Mouse (Mus musculus) spleen, adult 2 months (tissue): Measurements from ENCODE around the gene Mat2a. TPM values are rescaled to one million over a fixed set of nuclear protein-coding genes. Genes with fewer than 3 reads are reported as not detected.
"Not testable (repeated sequence)": the region's sequence is repeated elsewhere in the genome, so short reads cannot be mapped to it uniquely, and the experiment has no call there.

ENCODE experiments used
- DNase-seq, 2 experiments: peaks; one replicate each; pipeline versions ENCODE4 v3.0.0 to v3.0.0-alpha.2; 2012 to 2021; ENCODE audit warnings: low spot score in 2 of 2, low read depth in 1 of 2
- H3K27ac ChIP-seq: fragments of 200-500 bp; 2 replicates; pipeline ENCODE4 v1.5.1; 2012; ENCODE audit warnings: low read length, inconsistent platforms; ENCODE audit not compliant: insufficient read depth
- H3K27me3 ChIP-seq: fragments of 200-500 bp; 2 replicates; pipeline ENCODE4 v1.6.1; 2012; ENCODE audit warnings: mild to moderate bottlenecking, moderate library complexity, low read length, inconsistent platforms; ENCODE audit not compliant: control insufficient read depth, insufficient read depth
- H3K36me3 ChIP-seq: fragments of 200-500 bp; 2 replicates; pipeline ENCODE4 v1.6.1; 2012; ENCODE audit warnings: mild to moderate bottlenecking, low read length, inconsistent platforms; ENCODE audit not compliant: control insufficient read depth, insufficient read depth
- H3K4me1 ChIP-seq: fragments of 200-500 bp; 2 replicates; pipeline ENCODE4 v1.6.1; 2011; ENCODE audit warnings: inconsistent platforms; ENCODE audit not compliant: control insufficient read depth, insufficient read depth, insufficient read length
- H3K4me3 ChIP-seq: fragments of 200-500 bp; 2 replicates; pipeline ENCODE4 v1.5.1; 2011; ENCODE audit warnings: mild to moderate bottlenecking, inconsistent platforms; ENCODE audit not compliant: insufficient read depth, insufficient read length; ENCODE audit errors: extremely low read depth
- CTCF ChIP-seq: fragments of 200-500 bp; IDR thresholded peaks from 2 replicates; pipeline ENCODE4 v1.5.1; 2011; ENCODE audit warnings: mild to moderate bottlenecking, inconsistent platforms; ENCODE audit not compliant: insufficient read depth, insufficient read length, insufficient replicate concordance; ENCODE audit errors: extremely low read depth
- POLR2A ChIP-seq: fragments of 200-500 bp; IDR thresholded peaks from 2 replicates; pipeline ENCODE4 v1.6.1; 2011; ENCODE audit warnings: low read depth, low read length, inconsistent platforms
- WGBS: fragments of 180-500 bp; shearing (Covaris S2); methylation state at CpG from one replicate; pipeline ENCODE4 v1.1.7; 2018; 5-methylcytosine and 5-hydroxymethylcytosine counted together
- polyA plus RNA-seq: library from polyadenylated mRNA; depleted of rRNA; stranded (reverse); fragments of >200 nt; gene quantifications from 2 replicates; pipeline ENCODE4 v1.2.3, GENCODE M21; 2012

Mat2a gene
- polyA plus RNA-seq, 1 experiment = 45.0 TPM

DNA sequence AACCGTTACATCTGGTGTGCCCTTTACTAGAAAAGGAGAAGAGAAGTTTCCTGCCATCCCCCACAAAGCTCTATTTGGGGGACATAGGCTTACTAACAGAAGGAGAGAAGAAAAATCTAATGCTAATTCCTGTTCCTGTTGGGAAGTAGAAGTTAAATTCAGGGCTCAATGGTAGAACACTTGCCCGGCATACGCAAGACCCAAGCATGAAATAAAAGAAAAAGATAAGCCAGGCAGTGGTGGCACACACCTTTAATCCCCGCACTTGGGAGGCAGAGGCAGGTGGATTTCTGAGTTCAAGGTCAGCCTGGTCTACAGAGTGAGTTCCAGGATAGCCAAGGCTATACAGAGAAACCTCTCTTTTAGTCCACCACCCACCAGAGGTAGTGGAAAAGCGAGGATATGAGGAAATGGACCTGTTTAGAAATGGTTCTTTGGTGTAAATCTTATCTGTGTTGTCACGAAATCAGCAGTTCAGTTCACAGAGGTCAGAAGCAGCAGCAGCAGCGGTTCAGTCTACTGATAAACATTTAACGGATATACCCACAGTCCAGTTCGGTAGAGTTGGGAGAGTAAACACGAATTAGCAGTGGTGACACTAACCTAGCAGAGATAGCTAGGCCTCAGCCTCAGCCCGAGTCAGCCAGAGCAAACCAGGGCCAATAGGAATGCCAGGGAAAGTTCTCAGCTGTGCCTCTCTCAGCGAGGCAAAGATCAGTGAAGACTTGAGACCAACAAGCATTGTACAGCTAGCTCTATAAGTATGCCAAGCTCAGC lies 40.5 kb upstream of the Mat2a start:
- TF ChIP-seq CTCF = no peak
- TF ChIP-seq POLR2A = no peak
- 80% methylated on average over 12 of the region's 12 CpGs for WGBS
- H3K4me1 ChIP-seq = peaks cover 2% of the 10 kb centered on the region; the same call in 1 of the 2 replicates
- H3K27ac ChIP-seq = no peak overlapping the region
- H3K36me3 ChIP-seq = no peaks in the 10 kb centered on the region
- H3K27me3 ChIP-seq = no peaks in the 10 kb centered on the region
- no peak overlapping the region for H3K4me3 ChIP-seq
- no peak for DNase-seq

DNA sequence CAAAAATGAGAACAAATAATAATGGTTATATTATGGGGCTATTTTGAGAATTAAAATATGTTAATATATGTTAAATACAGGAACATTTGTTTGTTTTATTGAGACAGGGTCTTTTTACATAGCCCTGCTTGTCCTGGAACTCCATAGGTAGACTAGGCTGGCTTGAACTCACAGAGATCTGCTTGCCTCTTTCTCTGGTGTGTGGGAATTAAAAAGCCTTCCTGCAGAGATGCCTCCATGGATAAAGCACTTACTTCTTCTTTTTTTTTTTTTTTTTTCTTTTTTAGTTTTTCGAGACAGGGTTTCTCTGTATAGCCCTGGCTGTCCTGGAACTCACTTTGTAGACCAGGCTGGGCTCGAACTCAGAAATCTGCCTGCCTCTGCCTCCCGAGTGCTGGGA lies 39.3 kb upstream of the Mat2a start:
- H3K27ac ChIP-seq, H3K36me3 ChIP-seq, H3K4me3 ChIP-seq, H3K4me1 ChIP-seq, DNase-seq, H3K27me3 ChIP-seq: not testable (repeated sequence)
- 66% methylated on average over 3 of the region's 3 CpGs for WGBS

DNA sequence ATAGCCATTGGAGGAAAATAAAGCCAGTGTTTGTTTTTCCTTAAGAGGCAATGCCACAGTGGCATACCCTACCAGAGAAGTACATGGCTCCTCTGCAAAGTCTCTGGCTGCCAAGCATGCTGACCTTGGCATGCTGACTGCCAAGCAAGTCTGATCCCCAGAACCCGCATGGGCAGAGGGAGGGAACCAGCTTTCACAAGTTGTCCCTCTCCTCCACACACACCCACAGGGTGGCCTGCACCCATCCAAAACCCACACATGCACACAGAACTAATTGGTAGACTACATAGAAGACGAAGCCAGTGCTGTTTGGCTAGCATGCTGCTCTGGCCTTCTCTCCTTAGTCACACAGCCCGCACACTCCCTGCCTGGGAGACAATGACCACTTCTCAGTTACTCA lies 38.3 kb upstream of the Mat2a start:
- TF ChIP-seq CTCF (no peak), POLR2A (no peak)
- Histone ChIP-seq H3K36me3 (no peaks in the 10 kb centered on the region), H3K4me3 (no peak overlapping the region), H3K27ac (no peak overlapping the region), H3K4me1 (peaks cover 2% of the 10 kb centered on the region; the same call in 1 of the 2 replicates), H3K27me3 (no peaks in the 10 kb centered on the region)
- WGBS = 92% methylated on average over 3 of the region's 3 CpGs
- DNase-seq = no peak

DNA sequence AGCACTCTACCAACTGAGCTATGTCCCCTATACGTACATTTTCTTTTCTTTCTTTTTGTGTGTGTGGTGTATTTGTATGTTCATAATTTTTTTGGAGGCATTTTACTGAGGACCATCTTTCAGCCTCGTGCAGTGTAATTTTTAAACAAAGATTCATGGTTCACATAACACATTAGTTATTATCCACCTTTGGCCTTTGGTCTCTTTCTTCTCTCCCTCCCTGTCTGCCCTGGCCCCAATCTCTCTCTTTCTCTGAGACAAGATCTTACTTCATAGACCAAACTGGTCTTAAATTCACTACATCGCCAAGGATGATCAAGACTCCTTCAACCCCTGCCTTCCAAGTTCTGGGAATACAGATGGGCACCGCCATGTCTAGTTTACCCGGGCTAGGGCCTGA lies 37.5 kb upstream of the Mat2a start:
- WGBS = 94% methylated on average over 5 of the region's 5 CpGs
- H3K27me3 ChIP-seq = no peaks in the 10 kb centered on the region
- no peak overlapping the region for H3K4me3 ChIP-seq
- H3K27ac ChIP-seq = no peak overlapping the region
- H3K4me1 ChIP-seq = no peaks in the 10 kb centered on the region
- TF ChIP-seq CTCF (no peak), POLR2A (no peak)
- DNase-seq = no peak
- no peaks in the 10 kb centered on the region for H3K36me3 ChIP-seq

DNA sequence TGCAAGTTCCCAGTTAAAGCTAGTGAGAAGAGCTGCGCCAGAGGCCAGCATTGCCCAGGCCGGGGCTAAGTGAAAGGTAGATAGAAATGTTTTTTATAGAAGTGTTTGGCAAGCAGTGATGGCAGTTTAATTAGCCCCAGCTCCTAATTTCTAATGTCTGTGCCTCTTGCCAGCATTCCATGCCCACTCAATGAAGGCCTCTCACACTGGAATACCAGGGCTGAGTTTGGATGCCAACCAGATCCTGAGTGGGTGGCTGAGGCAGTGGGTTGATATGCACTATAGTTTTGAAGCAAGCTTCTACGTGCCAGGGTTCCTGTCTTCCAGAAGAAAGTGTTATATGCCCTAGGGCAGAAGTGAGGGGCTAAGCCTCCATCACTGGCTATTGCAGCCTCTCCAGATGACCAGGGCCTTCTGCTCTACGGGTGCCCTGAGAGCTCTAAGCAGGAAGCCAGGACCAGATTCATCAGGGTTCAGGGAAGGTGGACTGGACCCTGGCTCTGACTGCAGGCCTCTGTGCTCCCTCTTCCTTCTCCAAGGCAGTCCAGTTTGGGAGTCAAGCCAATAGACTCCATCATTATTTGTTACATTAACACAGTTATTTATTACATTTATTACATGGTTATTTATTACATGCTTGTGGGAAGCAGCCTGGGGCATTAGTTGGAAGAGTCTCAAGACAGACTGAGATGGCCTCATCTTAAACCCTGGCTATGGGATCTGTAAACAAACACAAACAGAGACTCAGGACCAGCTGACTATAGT lies 36.0 kb upstream of the Mat2a start:
- TF ChIP-seq CTCF (no peak), POLR2A (no peak)
- Histone ChIP-seq H3K4me3 (no peak overlapping the region), H3K27me3 (no peaks in the 10 kb centered on the region), H3K4me1 (no peaks in the 10 kb centered on the region), H3K27ac (no peak overlapping the region), H3K36me3 (no peaks in the 10 kb centered on the region)
- DNase-seq = no peak
- 85% methylated on average over 4 of the region's 4 CpGs for WGBS

DNA sequence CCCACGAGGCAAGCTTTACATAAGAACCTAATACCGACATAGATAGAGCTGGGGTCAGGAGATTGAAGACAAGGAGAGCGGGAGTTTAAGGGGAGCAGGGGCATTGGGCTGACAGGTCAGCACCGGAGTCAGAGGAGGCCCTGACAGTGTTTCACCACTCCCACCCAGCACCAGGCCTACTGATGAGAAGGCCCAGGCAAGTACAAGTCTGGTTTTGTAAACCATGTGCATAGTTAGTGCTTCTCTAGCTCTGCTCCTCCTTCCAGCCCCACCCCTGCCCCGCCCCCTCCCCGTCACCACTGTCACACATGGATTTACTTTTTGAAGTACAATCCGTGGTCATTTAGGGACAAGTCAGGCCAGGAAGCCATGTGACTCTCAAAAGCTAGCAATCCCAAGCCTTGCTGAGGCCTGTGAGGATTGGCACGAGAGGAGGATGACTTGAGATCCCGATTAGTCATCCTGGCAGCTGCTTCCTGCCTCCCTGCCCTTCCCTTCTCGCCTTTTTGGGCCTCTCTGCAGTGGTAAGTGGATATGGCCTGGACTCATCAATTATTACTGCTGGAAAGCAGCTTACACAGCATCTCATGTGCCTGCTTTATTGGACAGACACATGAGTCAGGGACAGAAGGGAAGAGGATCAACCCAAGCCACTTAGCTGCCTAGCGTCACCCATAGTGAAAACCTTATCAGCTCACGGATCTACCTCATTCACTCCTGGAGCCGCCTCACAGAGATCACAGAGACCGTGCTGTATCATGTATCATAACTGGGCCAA lies 34.1 kb upstream of the Mat2a start:
- no peak for DNase-seq
- no peaks in the 10 kb centered on the region for H3K36me3 ChIP-seq
- no peaks in the 10 kb centered on the region for H3K4me1 ChIP-seq
- TF ChIP-seq POLR2A (no peak), CTCF (no peak)
- 72% methylated on average over 14 of the region's 14 CpGs for WGBS
- H3K27ac ChIP-seq = no peak overlapping the region
- H3K27me3 ChIP-seq = no peaks in the 10 kb centered on the region
- no peak overlapping the region for H3K4me3 ChIP-seq
